Mouse (Mus musculus): ENCODE measurements around the gene Ece1.

DNA sequence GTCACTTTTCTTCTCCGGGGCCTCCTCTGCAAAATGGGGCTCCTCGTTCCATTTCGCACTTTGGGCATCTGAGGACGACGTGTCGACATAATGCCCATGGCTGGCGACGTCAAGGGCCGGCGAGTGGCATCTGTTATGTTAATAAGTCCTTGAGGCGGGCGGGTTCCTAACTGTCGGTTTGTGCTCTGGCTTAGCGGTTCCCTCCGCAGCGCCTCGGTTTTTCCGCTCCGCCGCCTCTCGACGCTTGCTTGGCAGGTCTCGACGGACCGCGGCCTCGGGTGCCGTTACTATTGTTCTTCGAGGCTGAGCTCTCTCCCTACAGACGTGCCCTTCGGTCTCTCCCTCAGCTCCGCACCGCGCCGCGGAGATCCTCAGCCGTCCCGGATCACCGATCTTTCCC is 130.9 kb downstream of the Ece1 start, which contains the start of gene Eif4g3:
- TF ChIP-seq POLR2A (IDR thresholded peaks at IDR 0.05; ENCODE audit: insufficient read depth, low read depth, low read length) (no peak), CTCF (IDR thresholded peaks at IDR 0.05) (no peak), EP300 (IDR thresholded peaks at IDR 0.05; ENCODE audit: insufficient read depth, low read depth, low read length) (no peak)
